Mouse (Mus musculus): ENCODE measurements around the gene Matn4. TPM values are rescaled to one million over a fixed set of nuclear protein-coding genes. Genes with fewer than 3 reads are reported as not detected.

The Matn4 gene
- polyA plus RNA-seq, 1 experiment from 2014 or later, result 113 TPM

DNA sequence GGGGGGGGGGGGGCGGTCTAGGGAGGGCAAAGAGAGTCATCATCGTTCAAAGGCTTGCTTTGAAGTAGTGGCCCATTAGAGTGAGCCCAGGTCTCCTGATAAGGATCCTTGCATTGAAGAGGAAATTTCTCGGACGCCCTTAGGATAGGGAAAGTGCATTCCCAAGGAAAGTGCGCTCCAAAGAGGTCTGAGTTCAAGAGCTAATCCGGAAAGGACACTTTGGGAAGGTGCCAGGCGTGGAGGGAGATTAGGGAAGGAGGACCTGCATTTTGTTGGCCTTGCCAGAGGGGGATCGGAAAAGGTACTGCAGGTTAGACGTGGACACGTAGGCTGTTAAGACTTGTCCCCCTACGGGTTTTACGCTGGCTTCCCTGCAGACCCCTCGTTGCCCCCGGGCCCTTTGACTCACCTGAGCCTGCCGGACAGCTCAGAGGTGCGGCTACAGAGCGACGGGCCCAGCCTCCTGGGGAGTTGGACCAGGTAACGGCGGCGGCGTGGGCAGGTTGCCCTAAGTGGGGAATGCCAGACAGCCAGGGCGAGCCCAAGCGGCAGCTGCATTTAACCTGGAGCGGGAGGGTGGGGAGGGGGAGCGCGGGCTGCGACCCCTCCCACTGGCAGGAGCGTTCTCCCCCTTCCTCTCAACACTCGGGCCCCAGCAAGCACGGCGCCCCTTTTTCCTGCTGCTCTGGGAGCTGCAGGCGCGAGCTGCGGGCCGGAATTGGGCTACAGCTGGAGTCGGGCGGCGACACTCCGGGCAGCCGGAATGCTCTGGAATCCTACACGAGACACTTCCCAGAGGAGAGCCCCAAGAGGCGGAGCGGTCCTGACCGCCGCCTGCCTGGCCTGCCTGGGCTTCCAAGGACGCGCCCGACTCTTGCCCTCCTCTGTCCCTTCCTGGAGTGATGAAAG is 624 bp downstream of the Matn4 start:
- H3K27me3 ChIP-seq, result peaks cover 96% of the 10 kb centered on the region
- peak; percentile 52; the same call in 1 of the 2 replicates for ATAC-seq (ENCODE audit: insufficient number of reproducible peaks, low FRiP score, low TSS enrichment, low read depth)
- H3K36me3 ChIP-seq, result peaks cover 5% of the 10 kb centered on the region; the same call in 1 of the 2 replicates
- H3K9ac ChIP-seq, result peak overlapping the region; percentile 28
- peaks cover 55% of the 10 kb centered on the region for H3K4me1 ChIP-seq
- peak overlapping the region; percentile 87 for H3K27ac ChIP-seq
- H3K4me3 ChIP-seq, result peak overlapping the region; percentile 44
- WGBS, result 1% methylated on average over 49 of the region's 49 CpGs
- peak overlapping the region; percentile 77 for H3K4me2 ChIP-seq
- no peaks in the 10 kb centered on the region for H3K9me3 ChIP-seq

DNA sequence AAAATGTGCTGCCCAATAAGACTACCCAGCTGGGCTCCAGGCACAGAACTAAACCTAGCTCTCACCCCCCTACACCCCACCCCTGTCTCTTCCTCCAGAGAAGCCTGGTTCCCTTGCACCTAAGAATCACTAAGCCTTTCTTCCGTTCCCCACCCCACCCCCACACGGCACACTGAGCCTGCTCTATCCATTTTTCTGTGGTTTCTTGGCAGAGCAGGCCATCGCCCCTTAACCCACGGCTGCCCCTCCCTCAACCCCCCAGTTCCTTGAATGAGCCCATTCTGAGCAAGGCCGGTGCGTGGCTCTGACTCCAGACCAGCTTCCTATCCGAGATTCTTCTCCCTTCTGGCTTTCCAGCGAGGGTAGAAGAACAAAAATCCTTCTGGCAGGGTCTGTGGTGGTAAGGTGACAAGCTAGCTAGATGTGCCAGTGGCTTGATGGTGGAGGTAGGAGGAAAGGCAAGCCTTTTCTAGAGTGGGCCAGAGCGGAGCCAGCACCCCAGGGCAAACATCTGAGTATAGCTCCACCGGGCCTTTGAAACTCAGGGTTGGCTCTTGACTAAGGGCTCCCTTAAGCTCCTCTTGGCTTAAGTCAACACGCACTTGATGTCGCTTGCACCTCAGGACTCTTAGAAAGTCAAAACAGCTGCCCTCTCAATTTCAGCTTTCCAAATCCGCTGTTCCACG is 1.4 kb downstream of the Matn4 start:
- Histone ChIP-seq H3K4me2 (peak overlapping the region; percentile 77), H3K4me1 (peaks cover 55% of the 10 kb centered on the region), H3K27me3 (peaks cover 94% of the 10 kb centered on the region), H3K27ac (peak overlapping the region; percentile 87), H3K9me3 (no peaks in the 10 kb centered on the region), H3K4me3 (peak overlapping the region; percentile 44), H3K36me3 (peaks cover 8% of the 10 kb centered on the region; the same call in 1 of the 2 replicates), H3K9ac (0 out of 2 replicates have a peak overlapping the region, but pooled peaks have one; percentile 14)
- peak; percentile 64 for ATAC-seq (ENCODE audit: insufficient number of reproducible peaks, low FRiP score, low TSS enrichment, low read depth)
- 13% methylated on average over 14 of the region's 14 CpGs for WGBS

DNA sequence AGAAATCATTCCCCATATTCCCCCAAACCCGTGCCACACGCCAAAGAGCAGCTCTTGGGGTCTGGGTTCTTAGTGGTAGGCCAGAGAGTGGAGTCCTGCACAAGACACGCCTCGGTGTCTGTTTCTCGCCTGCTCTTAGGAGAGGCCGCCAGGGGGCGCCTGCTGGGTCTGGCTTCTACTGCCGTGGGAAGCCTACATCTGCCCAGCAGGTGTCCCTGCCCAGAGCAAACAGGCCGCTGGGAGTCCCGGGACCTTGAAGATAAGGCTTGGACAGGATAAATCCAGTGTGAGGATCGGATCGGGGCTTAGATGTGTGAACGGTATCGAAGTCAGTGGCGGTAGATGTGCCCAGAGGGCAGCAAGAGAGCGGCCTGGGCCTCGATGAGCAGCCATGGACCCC is 2.1 kb downstream of the Matn4 start, which contains the start of gene Rbpjl:
Rbpjl (plus strand) TSS at position 236 of the 400 bp plus-strand sequence.
- H3K27ac ChIP-seq, result peak within 1 kb of the TSS; percentile 87
- 4% methylated on average over 17 of the region's 17 CpGs for WGBS
- H3K4me3 ChIP-seq, result peak within 1 kb of the TSS; percentile 44

DNA sequence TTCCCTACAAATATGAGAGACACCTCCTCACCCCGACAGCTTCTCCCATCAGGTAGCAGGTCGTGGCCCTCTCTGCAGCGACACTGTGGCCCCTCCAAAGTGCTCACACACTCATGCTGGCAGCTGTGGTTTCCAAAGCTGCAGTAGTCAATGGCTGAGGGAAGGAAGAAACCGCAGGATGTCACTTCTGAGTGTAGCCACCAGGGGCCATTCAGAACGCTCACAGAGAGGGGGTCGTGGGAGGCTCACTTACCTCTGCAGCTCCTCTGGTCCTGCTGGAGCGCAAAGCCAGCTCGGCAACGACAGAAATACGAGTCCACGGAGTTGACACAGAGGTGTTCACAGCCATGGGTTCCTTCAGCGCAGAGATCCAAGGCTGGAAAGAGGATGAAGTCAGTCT is 8.0 kb downstream of the Matn4 start:
- H3K36me3 ChIP-seq, result peaks cover 19% of the 10 kb centered on the region; the same call in 1 of the 2 replicates
- no peak overlapping the region for H3K4me2 ChIP-seq
- H3K4me1 ChIP-seq, result peaks cover 17% of the 10 kb centered on the region
- no peak for ATAC-seq (ENCODE audit: insufficient number of reproducible peaks, low FRiP score, low TSS enrichment, low read depth)
- no peak overlapping the region for H3K4me3 ChIP-seq
- no peaks in the 10 kb centered on the region for H3K9me3 ChIP-seq
- no peak overlapping the region for H3K9ac ChIP-seq
- no peak overlapping the region for H3K27ac ChIP-seq
- H3K27me3 ChIP-seq, result peaks cover 38% of the 10 kb centered on the region
- WGBS, result 72% methylated on average over 12 of the region's 12 CpGs

More for the DNA sequence above, 2.1 kb downstream of the Matn4 start, which contains the start of gene Rbpjl:
- Histone ChIP-seq H3K4me2 (peak within 1 kb of the TSS; percentile 77), H3K27me3 (peaks cover 88% of the 10 kb centered on the region), H3K36me3 (peaks cover 8% of the 10 kb centered on the region; the same call in 1 of the 2 replicates), H3K9me3 (no peaks in the 10 kb centered on the region), H3K9ac (0 out of 2 replicates have a peak within 1 kb of the TSS, but pooled peaks have one; percentile 14), H3K4me1 (peaks cover 54% of the 10 kb centered on the region)
- ATAC-seq (ENCODE audit: insufficient number of reproducible peaks, low FRiP score, low TSS enrichment, low read depth), result peak; percentile 31; the same call in 1 of the 2 replicates

DNA sequence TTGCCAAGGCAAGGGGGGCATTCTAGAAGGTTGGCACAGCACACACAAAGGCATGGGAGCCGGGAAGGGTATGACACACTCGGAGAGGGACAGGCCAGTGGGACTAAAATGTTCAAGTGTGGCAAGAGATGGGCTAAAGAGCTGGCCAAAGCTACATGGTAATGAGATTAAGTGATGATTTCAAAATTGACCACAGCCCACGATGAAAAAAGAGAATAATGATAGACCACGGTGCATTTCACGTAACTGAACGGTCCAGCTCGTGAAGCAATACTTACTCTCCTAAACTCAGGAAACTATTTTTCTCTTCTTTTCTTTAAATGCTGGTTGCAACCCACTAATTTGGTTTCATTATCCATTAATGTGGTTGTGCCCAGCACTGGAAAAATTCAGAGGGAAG is 8.9 kb downstream of the Matn4 start:
- no peak overlapping the region for H3K4me2 ChIP-seq
- H3K27me3 ChIP-seq, result peaks cover 30% of the 10 kb centered on the region
- ATAC-seq (ENCODE audit: insufficient number of reproducible peaks, low FRiP score, low TSS enrichment, low read depth), result no peak
- no peak overlapping the region for H3K27ac ChIP-seq
- no peak overlapping the region for H3K4me3 ChIP-seq
- H3K9ac ChIP-seq, result no peak overlapping the region
- WGBS, result 87% methylated on average over 7 of the region's 7 CpGs
- H3K36me3 ChIP-seq, result peaks cover 19% of the 10 kb centered on the region; the same call in 1 of the 2 replicates
- no peaks in the 10 kb centered on the region for H3K9me3 ChIP-seq
- peaks cover 9% of the 10 kb centered on the region for H3K4me1 ChIP-seq

DNA sequence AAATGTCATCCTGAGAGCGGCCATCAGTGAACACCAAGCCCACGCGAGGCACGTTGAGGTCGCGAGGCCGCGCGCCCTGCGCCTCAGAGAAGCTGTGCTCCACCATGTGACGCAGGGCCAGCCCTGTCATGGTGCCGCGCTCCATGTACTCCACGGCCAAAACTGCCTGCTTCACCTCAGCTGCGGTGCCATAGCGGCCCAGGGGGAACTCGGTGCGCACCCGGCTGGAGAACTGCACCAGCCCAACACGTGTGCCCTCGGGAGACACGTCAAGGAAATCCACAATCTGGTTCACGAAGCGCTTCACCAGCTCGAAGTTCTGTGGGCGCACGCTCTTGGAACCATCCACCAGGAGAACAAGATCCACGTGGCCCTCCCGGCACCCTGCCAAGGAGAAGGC is 11.8 kb downstream of the Matn4 start:
- H3K9me3 ChIP-seq, result no peaks in the 10 kb centered on the region
- 79% methylated on average over 29 of the region's 29 CpGs for WGBS
- H3K36me3 ChIP-seq, result peaks cover 11% of the 10 kb centered on the region; the same call in 1 of the 2 replicates
- ATAC-seq (ENCODE audit: insufficient number of reproducible peaks, low FRiP score, low TSS enrichment, low read depth), result no peak
- H3K4me2 ChIP-seq, result no peak overlapping the region
- no peak overlapping the region for H3K4me3 ChIP-seq
- H3K27ac ChIP-seq, result no peak overlapping the region
- H3K27me3 ChIP-seq, result peaks cover 14% of the 10 kb centered on the region
- peaks cover 17% of the 10 kb centered on the region for H3K4me1 ChIP-seq
- H3K9ac ChIP-seq, result no peak overlapping the region

DNA sequence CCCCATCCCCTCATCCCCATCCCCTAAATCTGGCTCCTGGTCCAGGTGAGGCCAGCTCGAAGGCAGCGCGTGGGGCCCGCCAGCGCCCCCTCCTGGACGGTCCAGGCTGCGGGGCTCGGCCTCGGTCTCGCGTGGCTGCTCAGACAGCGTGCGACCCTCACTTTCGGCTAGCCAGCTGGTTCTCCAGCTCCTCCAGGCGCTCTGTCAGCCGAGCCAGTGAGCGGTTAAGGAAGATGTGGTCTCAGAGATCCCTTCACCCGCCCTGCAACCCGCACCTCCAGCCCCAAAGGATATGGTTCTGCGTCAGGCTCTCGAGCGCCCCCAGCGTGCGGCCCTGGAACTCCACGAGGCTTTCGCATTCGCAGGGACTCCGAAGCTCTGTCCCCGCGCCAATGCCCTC is 15.5 kb downstream of the Matn4 start:
- H3K27ac ChIP-seq, result peak overlapping the region; percentile 84
- H3K9ac ChIP-seq, result 0 out of 2 replicates have a peak overlapping the region, but pooled peaks have one; percentile 20
- H3K27me3 ChIP-seq, result peaks cover 29% of the 10 kb centered on the region
- H3K9me3 ChIP-seq, result no peaks in the 10 kb centered on the region
- H3K4me1 ChIP-seq, result peaks cover 33% of the 10 kb centered on the region
- H3K36me3 ChIP-seq, result no peaks in the 10 kb centered on the region; the same call in 1 of the 2 replicates
- ATAC-seq (ENCODE audit: insufficient number of reproducible peaks, low FRiP score, low TSS enrichment, low read depth), result peak; percentile 50; the same call in 1 of the 2 replicates
- H3K4me2 ChIP-seq, result peak overlapping the region; percentile 81
- peak overlapping the region; percentile 49 for H3K4me3 ChIP-seq
- WGBS, result 2% methylated on average over 30 of the region's 30 CpGs

DNA sequence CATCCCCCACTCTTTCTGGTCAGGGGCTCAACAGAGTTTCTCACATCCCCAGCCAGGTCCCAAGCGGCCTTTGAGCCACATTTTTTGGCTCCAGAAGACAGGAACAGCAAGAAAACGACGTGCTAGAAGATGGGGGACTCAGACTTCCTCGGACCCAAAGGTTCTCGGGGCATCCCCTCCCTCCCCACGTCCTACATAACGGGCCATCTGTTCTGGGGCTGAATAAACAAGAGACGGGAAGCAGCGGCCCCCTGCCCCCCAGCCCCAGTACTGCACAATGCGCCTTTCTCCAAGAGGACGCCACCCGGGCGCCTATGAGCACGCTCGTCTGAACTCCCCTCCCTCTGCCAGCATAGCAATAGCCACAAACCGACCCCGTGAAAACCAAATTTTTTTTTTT is 15.9 kb downstream of the Matn4 start, which contains the start of gene Slpi:
Slpi (minus strand) TSS at position 76 of the 400 bp plus-strand sequence.
- ATAC-seq (ENCODE audit: insufficient number of reproducible peaks, low FRiP score, low TSS enrichment, low read depth), result peak; percentile 70; the same call in 1 of the 2 replicates
- no peaks in the 10 kb centered on the region for H3K9me3 ChIP-seq
- no peaks in the 10 kb centered on the region; the same call in 1 of the 2 replicates for H3K36me3 ChIP-seq
- H3K27me3 ChIP-seq, result peaks cover 29% of the 10 kb centered on the region
- peak within 1 kb of the TSS; percentile 49 for H3K4me3 ChIP-seq
- H3K9ac ChIP-seq, result 0 out of 2 replicates have a peak within 1 kb of the TSS, but pooled peaks have one; percentile 20
- peak within 1 kb of the TSS; percentile 81 for H3K4me2 ChIP-seq
- peak within 1 kb of the TSS; percentile 84 for H3K27ac ChIP-seq
- H3K4me1 ChIP-seq, result peaks cover 35% of the 10 kb centered on the region
- WGBS, result 2% methylated on average over 17 of the region's 17 CpGs

DNA sequence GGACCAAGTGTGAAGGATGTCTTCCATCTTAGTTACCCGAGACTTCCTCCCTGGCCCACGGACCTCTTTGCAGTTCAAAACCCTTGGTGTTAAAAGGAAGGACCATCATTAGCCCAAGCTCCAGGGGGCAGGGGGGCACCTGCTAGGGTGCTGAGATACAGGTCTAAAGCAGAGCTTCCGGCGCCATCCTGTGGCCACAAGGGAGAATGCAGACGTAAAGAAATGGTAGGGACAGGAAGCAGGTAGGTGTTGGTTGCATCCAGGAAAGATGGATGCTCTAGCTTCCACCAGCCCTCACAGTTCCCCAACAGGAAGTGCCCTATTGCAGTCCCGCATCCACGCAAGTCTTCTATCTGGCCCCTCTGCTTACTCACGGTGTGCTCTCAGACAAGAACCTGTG is 18.0 kb downstream of the Matn4 start:
- Histone ChIP-seq H3K27me3 (peaks cover 22% of the 10 kb centered on the region), H3K36me3 (no peaks in the 10 kb centered on the region; the same call in 1 of the 2 replicates), H3K4me3 (no peak overlapping the region), H3K27ac (peak overlapping the region; percentile 54; the same call in 1 of the 2 replicates), H3K4me2 (peak overlapping the region; percentile 15; the same call in 1 of the 2 replicates), H3K9me3 (no peaks in the 10 kb centered on the region), H3K9ac (no peak overlapping the region), H3K4me1 (peaks cover 40% of the 10 kb centered on the region)
- 12% methylated on average over 8 of the region's 8 CpGs for WGBS
- no peak for ATAC-seq (ENCODE audit: insufficient number of reproducible peaks, low FRiP score, low TSS enrichment, low read depth)

DNA sequence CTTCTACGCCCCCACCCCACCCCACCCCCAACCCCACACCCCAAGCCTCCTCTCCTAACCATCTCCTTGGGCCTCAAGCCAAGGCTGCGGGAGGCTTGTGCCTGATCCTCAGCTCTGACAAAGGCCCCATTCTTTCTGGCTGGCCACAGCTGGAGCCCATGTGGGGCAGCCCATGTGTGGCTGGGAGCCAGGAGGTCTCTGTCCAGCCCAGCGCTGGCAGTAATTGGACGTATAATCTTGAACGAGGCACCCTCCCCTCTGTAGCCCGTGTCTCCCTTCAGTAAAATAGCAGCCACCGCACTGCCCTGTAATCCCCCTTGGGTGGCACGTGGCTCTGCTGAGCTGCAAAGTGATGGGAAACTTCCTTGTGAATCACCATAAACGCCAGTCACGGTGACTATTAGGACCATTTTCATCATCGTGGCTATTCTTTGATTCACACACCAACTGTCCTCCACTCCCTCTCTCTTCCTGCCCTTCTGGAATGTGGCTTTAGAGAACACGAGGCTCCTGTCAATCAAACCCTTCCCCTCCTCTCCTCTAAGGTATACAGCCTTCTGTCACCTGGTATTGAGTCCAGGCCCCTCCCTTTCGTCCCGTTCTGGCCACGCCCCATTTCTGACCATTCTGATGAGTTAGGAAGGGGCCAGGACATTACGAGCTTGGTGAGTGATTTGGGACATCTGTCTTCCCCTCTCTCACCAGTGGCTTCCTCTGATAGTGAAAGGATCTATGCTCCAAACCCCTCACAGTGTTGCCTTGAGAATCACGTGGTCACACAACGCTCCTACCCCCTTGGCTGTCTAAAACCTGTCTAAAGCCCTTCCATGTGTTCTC is 18.8 kb downstream of the Matn4 start:
- Histone ChIP-seq H3K36me3 (no peaks in the 10 kb centered on the region; the same call in 1 of the 2 replicates), H3K4me1 (peaks cover 40% of the 10 kb centered on the region), H3K9me3 (no peaks in the 10 kb centered on the region), H3K4me2 (peak overlapping the region; percentile 15), H3K4me3 (no peak overlapping the region), H3K9ac (no peak overlapping the region), H3K27ac (peak overlapping the region; percentile 54), H3K27me3 (peaks cover 22% of the 10 kb centered on the region)
- peak; percentile 69 for ATAC-seq (ENCODE audit: insufficient number of reproducible peaks, low FRiP score, low TSS enrichment, low read depth)
- WGBS, result 12% methylated on average over 17 of the region's 18 CpGs
